Mouse (Mus musculus) neural tube, embryonic 11.5 days (tissue): Measurements from ENCODE around the gene Gcgr. TPM values are rescaled to one million over a fixed set of nuclear protein-coding genes. Genes with fewer than 3 reads are reported as not detected.
A peak's percentile ranks its signal among the peaks of the same experiment; 100 is the strongest.

Experiments
- ATAC-seq: fragments of 200-750 bp; cut with Nextera tagmentation; 2 replicates; pipeline ENCODE4 v1.8.0; 2017; ENCODE audit warnings: moderate number of reproducible peaks, mild to moderate bottlenecking, moderate TSS enrichment, moderate library complexity; ENCODE audit not compliant: insufficient read depth, low FRiP score, low TSS enrichment
- DNase-seq: peaks from one replicate; pipeline ENCODE4 v3.0.0-alpha.2; 2015; ENCODE audit warnings: low spot score
- H3K27ac ChIP-seq: fragments of 300-500 bp; sonication (generic); 2 replicates; pipeline ENCODE4 v1.5.1; 2014; ENCODE audit warnings: low read depth, mild to moderate bottlenecking, low read length
- H3K27me3 ChIP-seq: fragments of 300-500 bp; sonication (generic); 2 replicates; pipeline ENCODE4 v1.6.1; 2014; ENCODE audit warnings: mild to moderate bottlenecking, low read length, mixed read lengths; ENCODE audit not compliant: control insufficient read depth, insufficient read depth
- H3K36me3 ChIP-seq: fragments of 300-500 bp; sonication (generic); 2 replicates; pipeline ENCODE4 v1.6.1; 2014; ENCODE audit warnings: mild to moderate bottlenecking, low read length, moderate library complexity, mixed read lengths; ENCODE audit not compliant: control insufficient read depth, insufficient read depth
- H3K4me1 ChIP-seq: fragments of 300-500 bp; sonication (generic); 2 replicates; pipeline ENCODE4 v1.6.1; 2014; ENCODE audit warnings: low read length, mixed read lengths; ENCODE audit not compliant: control insufficient read depth, insufficient read depth
- H3K4me2 ChIP-seq: fragments of 300-500 bp; sonication (generic); 2 replicates; pipeline ENCODE4 v1.6.1; 2014; ENCODE audit warnings: low read depth, mild to moderate bottlenecking, moderate library complexity
- H3K4me3 ChIP-seq: fragments of 300-500 bp; sonication (generic); 2 replicates; pipeline ENCODE4 v1.5.1; 2014; ENCODE audit warnings: low read depth, low read length
- H3K9ac ChIP-seq: fragments of 300-500 bp; sonication (generic); 2 replicates; pipeline ENCODE4 v1.6.1; 2014; ENCODE audit warnings: mild to moderate bottlenecking, low read length
- H3K9me3 ChIP-seq: fragments of 300-500 bp; sonication (generic); 2 replicates; pipeline ENCODE4 v1.6.1; 2016; ENCODE audit warnings: low read length; ENCODE audit not compliant: control insufficient read depth
- WGBS: fragments of 180-500 bp; shearing (Covaris S2); extraction: QIAGEN DNeasy Blood & Tissue Kit; methylation state at CpG from one replicate; pipeline ENCODE4 v1.1.7; 2014; 5-methylcytosine and 5-hydroxymethylcytosine counted together
- polyA plus RNA-seq: library from polyadenylated mRNA; unstranded; fragments of >200 nt; fragmentation: Nextera tagmentation; extraction: Ambion mirVana; gene quantifications from 2 replicates; pipeline ENCODE4 v1.2.1, GENCODE M21; 2014

The Gcgr gene
- polyA plus RNA-seq, 1 experiment from 2014 or later = 0.19 TPM

DNA sequence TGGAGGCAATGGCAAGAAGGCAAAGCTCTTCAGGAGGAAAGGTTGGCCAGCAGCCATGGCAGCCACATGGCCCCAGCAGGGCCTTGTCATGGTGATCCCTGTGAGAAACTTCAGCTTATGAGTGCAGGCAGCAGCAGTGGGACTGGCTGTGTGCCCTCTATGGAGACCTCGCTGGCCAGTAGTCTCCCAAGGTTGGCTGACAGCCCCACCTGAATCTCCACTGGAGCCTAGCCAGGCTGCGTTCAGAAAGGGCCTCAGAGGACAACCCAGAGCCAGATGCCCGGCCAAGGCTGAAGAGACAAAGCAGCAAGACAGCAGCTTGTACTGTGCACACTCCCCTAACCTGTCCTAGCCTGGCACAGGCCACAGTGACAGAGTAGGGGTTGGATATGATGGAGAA, 8.0 kb downstream of the Gcgr start:
- Histone ChIP-seq H3K4me2 (no peak overlapping the region), H3K27ac (no peak overlapping the region), H3K27me3 (no peaks in the 10 kb centered on the region), H3K4me1 (no peaks in the 10 kb centered on the region), H3K9ac (no peak overlapping the region), H3K36me3 (peaks cover 7% of the 10 kb centered on the region; the same call in 1 of the 2 replicates), H3K9me3 (no peaks in the 10 kb centered on the region), H3K4me3 (no peak overlapping the region)
- DNase-seq = peak; percentile 7
- 88% methylated on average over 3 of the region's 3 CpGs for WGBS
- no peak for ATAC-seq

DNA sequence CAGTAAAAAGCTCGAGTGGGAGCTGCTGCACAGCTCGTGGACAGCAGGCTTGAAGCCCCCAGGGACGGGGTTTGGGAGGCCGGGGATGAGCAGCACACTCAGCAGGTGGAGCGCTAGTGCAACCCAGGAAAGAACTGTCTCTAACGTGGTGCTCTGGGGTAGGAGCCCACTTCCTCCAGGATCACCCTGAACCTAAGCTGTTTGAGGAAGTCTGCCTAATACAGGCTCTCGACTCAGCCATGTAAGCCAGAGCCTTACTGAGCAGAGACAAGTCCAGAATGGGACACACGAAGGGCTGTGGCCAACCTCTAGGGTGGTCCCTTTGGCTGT, 8.4 kb downstream of the Gcgr start:
- Histone ChIP-seq H3K4me2 (no peak overlapping the region), H3K4me3 (no peak overlapping the region), H3K9me3 (no peaks in the 10 kb centered on the region), H3K4me1 (no peaks in the 10 kb centered on the region), H3K27me3 (no peaks in the 10 kb centered on the region), H3K36me3 (peaks cover 8% of the 10 kb centered on the region; the same call in 1 of the 2 replicates), H3K9ac (no peak overlapping the region), H3K27ac (no peak overlapping the region)
- DNase-seq (peak; percentile 10), ATAC-seq (no peak)
- WGBS = 71% methylated on average over 8 of the region's 8 CpGs

DNA sequence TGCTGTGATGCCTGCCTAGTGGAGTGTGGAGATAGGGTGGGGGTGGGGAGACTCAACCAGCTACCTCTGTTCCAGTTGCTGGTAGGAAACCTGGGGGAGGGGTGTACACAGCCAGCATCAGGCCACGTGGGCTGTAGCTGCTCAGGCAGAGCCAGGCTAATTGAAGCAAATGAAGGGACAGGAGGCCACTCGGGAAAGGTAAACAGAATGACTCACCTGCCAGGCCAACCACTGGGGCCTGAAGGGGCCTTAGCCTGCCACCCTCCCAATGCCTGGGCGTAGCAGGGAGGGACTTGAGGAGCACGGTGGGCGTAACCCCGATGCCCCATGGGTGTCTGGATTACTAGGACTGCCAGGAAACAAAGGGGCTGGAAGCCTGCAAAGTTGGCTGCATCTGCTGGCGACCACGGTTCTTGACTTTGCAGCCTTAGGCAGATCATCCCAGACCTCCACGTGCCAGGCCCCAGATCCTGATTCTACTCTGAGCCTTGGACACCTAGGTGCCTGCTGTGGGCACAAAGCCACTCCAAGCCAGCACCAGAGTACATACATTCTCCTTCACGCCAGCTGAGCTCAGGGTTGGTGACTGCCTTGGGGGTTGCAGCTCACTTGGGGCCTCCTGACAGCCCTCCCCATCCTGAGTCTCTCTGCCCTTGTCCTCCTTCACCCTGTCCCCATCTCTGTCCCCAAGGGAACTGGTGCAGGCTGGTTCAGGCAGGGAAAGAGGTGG, 9.0 kb downstream of the Gcgr start:
- WGBS = 35% methylated on average over 10 of the region's 10 CpGs
- Histone ChIP-seq H3K4me2 (no peak overlapping the region), H3K27ac (0 out of 2 replicates have a peak overlapping the region, but pooled peaks have one; percentile 10), H3K9me3 (no peaks in the 10 kb centered on the region), H3K9ac (no peak overlapping the region), H3K4me3 (no peak overlapping the region), H3K27me3 (no peaks in the 10 kb centered on the region), H3K4me1 (no peaks in the 10 kb centered on the region), H3K36me3 (peaks cover 13% of the 10 kb centered on the region; the same call in 1 of the 2 replicates)
- peak; percentile 11 for DNase-seq
- no peak for ATAC-seq

DNA sequence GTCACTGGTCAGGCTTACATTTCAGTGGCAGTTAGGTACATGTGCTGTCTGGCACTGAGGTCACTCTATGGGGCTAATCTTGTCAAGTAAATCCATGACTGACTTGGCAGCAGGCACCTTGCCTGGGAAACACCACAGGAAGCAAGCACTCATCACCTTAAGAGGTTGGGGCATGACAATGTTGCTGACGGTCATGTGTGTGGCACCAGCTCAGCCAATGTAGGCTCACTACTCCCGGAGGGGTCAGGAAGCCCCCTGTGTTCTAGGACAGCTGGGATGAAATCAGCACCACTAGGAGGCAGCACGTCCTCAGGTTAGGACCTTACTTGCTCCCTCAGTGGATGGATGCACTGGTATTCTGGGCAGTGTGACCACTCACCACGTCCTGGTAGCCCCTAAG, 11.4 kb downstream of the Gcgr start:
- ATAC-seq (no peak), DNase-seq (peak; percentile 18)
- H3K9me3 ChIP-seq = no peaks in the 10 kb centered on the region
- H3K27me3 ChIP-seq = no peaks in the 10 kb centered on the region
- H3K4me1 ChIP-seq = no peaks in the 10 kb centered on the region
- H3K4me3 ChIP-seq = no peak overlapping the region
- no peak overlapping the region for H3K4me2 ChIP-seq
- peaks cover 15% of the 10 kb centered on the region; the same call in 1 of the 2 replicates for H3K36me3 ChIP-seq
- no peak overlapping the region for H3K27ac ChIP-seq
- no peak overlapping the region for H3K9ac ChIP-seq
- 45% methylated on average over 4 of the region's 4 CpGs for WGBS

DNA sequence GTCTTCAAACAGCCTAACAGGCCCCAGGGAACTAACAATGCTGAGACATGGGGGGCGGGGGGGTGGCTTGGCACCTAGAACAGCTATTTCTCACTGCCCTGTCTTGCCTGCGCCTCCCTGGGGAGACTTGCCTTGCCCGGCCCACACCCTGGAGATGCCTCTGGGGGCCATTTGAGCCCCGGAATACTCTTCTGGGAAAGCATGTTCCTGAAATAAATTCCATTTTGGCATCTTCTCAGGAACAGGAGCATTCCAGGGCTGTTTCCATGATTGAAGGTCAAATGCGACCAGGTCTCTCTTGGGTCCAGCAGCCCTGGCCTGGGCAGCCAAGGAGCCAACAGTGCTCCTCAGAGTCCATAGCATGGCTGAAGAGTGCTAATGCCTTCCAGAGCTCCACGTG, 11.9 kb downstream of the Gcgr start:
- no peaks in the 10 kb centered on the region for H3K4me1 ChIP-seq
- no peak overlapping the region for H3K27ac ChIP-seq
- WGBS = 88% methylated on average over 6 of the region's 6 CpGs
- no peak for DNase-seq
- no peak overlapping the region for H3K4me2 ChIP-seq
- no peak overlapping the region for H3K9ac ChIP-seq
- ATAC-seq = no peak
- peaks cover 15% of the 10 kb centered on the region; the same call in 1 of the 2 replicates for H3K36me3 ChIP-seq
- no peaks in the 10 kb centered on the region for H3K27me3 ChIP-seq
- H3K4me3 ChIP-seq = no peak overlapping the region
- no peaks in the 10 kb centered on the region for H3K9me3 ChIP-seq

DNA sequence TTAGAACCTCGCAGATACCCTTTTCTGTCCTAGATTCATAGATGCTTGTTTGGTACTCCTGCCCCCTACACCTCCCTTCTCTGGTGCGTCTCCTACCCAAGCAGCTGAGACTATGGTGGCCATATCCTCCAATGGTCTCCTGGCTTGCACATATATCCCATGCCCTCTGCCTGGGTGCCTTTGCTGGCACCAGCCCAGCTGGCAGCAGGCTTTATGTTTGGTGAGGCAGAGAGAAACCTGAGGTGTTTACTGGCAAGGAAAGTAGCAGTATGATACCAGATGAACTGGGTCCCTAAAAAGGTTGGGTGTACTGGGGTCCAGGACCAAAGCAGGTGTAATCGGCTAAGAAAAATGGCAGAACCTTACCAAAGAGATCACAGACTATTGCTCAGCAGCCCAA, 15.5 kb downstream of the Gcgr start:
- no peaks in the 10 kb centered on the region for H3K9me3 ChIP-seq
- H3K27ac ChIP-seq = no peak overlapping the region
- H3K4me2 ChIP-seq = no peak overlapping the region
- WGBS = 98% methylated on average over 3 of the region's 3 CpGs
- H3K4me3 ChIP-seq = no peak overlapping the region
- H3K36me3 ChIP-seq = peaks cover 15% of the 10 kb centered on the region; the same call in 1 of the 2 replicates
- no peaks in the 10 kb centered on the region for H3K27me3 ChIP-seq
- DNase-seq (no peak), ATAC-seq (no peak)
- H3K4me1 ChIP-seq = peaks cover 14% of the 10 kb centered on the region
- H3K9ac ChIP-seq = no peak overlapping the region

DNA sequence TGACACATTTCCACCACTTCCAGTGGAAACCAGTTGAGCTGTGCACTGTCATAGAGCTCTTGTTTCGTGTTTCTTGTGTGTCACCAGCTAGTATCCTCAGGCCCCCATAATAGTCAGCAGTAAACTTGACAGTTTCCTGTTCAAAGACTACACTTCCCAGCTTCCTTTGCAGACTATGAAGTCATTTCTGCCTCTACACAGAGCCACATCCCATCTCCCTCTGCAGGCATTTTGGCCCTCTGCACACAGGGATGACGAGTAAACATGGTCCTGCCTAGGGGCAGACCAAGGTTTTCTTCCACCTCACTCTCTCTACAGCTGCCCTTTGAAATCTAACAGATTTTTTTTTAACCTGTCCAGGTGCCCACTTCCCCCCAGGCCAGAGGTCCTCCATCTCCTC, 17.0 kb downstream of the Gcgr start:
- no peak overlapping the region for H3K4me3 ChIP-seq
- ATAC-seq (no peak), DNase-seq (peak; percentile 5)
- H3K9ac ChIP-seq = no peak overlapping the region
- H3K27me3 ChIP-seq = no peaks in the 10 kb centered on the region
- no peak overlapping the region for H3K27ac ChIP-seq
- peaks cover 14% of the 10 kb centered on the region for H3K4me1 ChIP-seq
- H3K36me3 ChIP-seq = peaks cover 15% of the 10 kb centered on the region; the same call in 1 of the 2 replicates
- 72% methylated on average over 2 of the region's 2 CpGs for WGBS
- H3K4me2 ChIP-seq = no peak overlapping the region
- no peaks in the 10 kb centered on the region for H3K9me3 ChIP-seq

DNA sequence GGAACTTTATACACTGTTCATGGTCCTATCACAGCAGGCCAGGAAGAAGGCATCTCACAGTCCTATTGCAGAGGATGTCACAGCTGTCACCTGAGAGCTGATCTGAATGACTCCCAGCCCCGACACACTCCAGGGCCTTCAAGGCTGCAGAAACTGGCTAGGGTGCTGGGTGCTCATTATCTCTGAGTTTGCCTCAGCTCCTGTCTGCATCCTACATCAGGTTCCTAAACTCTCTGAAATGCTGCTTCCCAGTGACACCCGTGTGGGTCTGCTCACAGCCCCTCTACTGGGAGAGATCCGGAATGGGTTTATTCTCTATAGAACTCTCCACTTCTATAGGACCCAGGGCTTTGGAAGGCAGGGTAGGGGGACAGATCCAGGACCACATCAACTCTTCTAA, 17.7 kb downstream of the Gcgr start:
- Histone ChIP-seq H3K4me3 (no peak overlapping the region; the same call in 1 of the 2 replicates), H3K27me3 (no peaks in the 10 kb centered on the region), H3K4me1 (peaks cover 14% of the 10 kb centered on the region), H3K4me2 (peak overlapping the region; percentile 97), H3K27ac (no peak overlapping the region), H3K9ac (no peak overlapping the region), H3K36me3 (peaks cover 10% of the 10 kb centered on the region; the same call in 1 of the 2 replicates), H3K9me3 (no peaks in the 10 kb centered on the region)
- no peak for ATAC-seq
- peak; percentile 9 for DNase-seq
- 85% methylated on average over 3 of the region's 3 CpGs for WGBS

DNA sequence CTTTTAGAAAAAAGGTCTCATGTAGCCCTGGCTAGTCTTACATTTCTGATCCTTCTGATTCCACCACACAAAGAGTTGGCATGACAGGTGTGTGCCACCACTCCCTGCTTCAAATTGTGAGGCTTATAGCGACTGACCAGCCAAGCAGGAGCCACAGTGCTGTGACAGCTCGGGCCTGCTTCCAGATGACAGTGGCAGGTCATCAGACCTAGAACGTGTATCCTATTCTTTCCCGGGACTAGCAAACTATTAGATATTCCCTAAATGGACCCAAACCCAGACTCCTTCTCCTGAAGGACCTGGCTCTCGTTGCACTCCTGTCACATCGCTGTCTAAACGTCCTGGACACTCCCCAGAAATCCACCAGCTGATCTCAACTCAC, 18.3 kb downstream of the Gcgr start:
- Histone ChIP-seq H3K36me3 (peaks cover 6% of the 10 kb centered on the region; the same call in 1 of the 2 replicates), H3K27ac (peak overlapping the region; percentile 78; the same call in 1 of the 2 replicates), H3K4me3 (peak overlapping the region; percentile 99), H3K9me3 (no peaks in the 10 kb centered on the region), H3K9ac (peak overlapping the region; percentile 96), H3K4me2 (peak overlapping the region; percentile 97), H3K27me3 (no peaks in the 10 kb centered on the region), H3K4me1 (peaks cover 14% of the 10 kb centered on the region)
- DNase-seq (no peak), ATAC-seq (no peak)
- WGBS = 35% methylated on average over 7 of the region's 7 CpGs
